Mouse (Mus musculus) spleen, postnatal 14 days (tissue): ENCODE measurements around the gene Ubap1.
A peak's percentile ranks its signal among the peaks of the same experiment; 100 is the strongest.

Experiments used
- DNase-seq, 2 experiments: peaks; one replicate each; pipeline ENCODE4 v3.0.0; 2021 to 2022; ENCODE audit warnings: low spot score in 2 of 2

Ubap1 gene

GRCm38 (mm10) chr4:41353265-41353664, 4.5 kb downstream of the Ubap1 start:
- DNase-seq = no peak

GRCm38 (mm10) chr4:41357154-41357553, 8.4 kb downstream of the Ubap1 start:
- no peak for DNase-seq

- no peak for DNase-seq
Observed at GRCm38 (mm10) chr4:41358669-41359068, 9.9 kb downstream of the Ubap1 start.

GRCm38 (mm10) chr4:41359358-41359757, 10.6 kb downstream of the Ubap1 start:
- DNase-seq = no peak

- DNase-seq = no peak
Observed at GRCm38 (mm10) chr4:41361059-41361458, 12.3 kb downstream of the Ubap1 start.

- no peak for DNase-seq
Observed at GRCm38 (mm10) chr4:41368198-41368597, 19.4 kb downstream of the Ubap1 start.

GRCm38 (mm10) chr4:41369702-41370437, 21.1 kb downstream of the Ubap1 start:
- DNase-seq = no peak

GRCm38 (mm10) chr4:41377567-41377966, 28.8 kb downstream of the Ubap1 start:
- DNase-seq = no peak

GRCm38 (mm10) chr4:41381213-41381950, 32.6 kb downstream of the Ubap1 start:
- DNase-seq = no peak

- DNase-seq = no peak
Observed at GRCm38 (mm10) chr4:41386412-41386975, 37.7 kb downstream of the Ubap1 start.

GRCm38 (mm10) chr4:41387755-41388469, 39.1 kb downstream of the Ubap1 start:
- peak; percentile 20 to 44 for DNase-seq

GRCm38 (mm10) chr4:41388616-41389015, 39.8 kb downstream of the Ubap1 start:
- no peak for DNase-seq

GRCm38 (mm10) chr4:41389240-41389639, 40.4 kb downstream of the Ubap1 start:
- DNase-seq = no peak

GRCm38 (mm10) chr4:41390122-41390521, 41.3 kb downstream of the Ubap1 start:
- peak; percentile 63 to 80 for DNase-seq

- no peak for DNase-seq
Observed at GRCm38 (mm10) chr4:41391015-41391414, 42.2 kb downstream of the Ubap1 start.

GRCm38 (mm10) chr4:41394651-41395050, 45.9 kb downstream of the Ubap1 start:
- no peak for DNase-seq

GRCm38 (mm10) chr4:41398353-41398752, 49.6 kb downstream of the Ubap1 start:
- no peak for DNase-seq

- no peak for DNase-seq
Observed at GRCm38 (mm10) chr4:41399904-41400303, 51.1 kb downstream of the Ubap1 start.

GRCm38 (mm10) chr4:41401167-41401566, 52.4 kb downstream of the Ubap1 start:
- no peak for DNase-seq

- no peak for DNase-seq
Observed at GRCm38 (mm10) chr4:41401573-41401972, 52.8 kb downstream of the Ubap1 start.

GRCm38 (mm10) chr4:41406597-41406996, 57.8 kb downstream of the Ubap1 start:
- no peak for DNase-seq

- no peak for DNase-seq
Observed at GRCm38 (mm10) chr4:41407353-41407752, 58.6 kb downstream of the Ubap1 start.
